Mouse (Mus musculus) T-helper 2 cell (primary cell): ENCODE results near the gene Ywhah.

Source experiments
- in situ Hi-C: fragments of 300-600 bp; cut with MboI, MseI; formaldehyde crosslinking; loops from one replicate; pipeline ENCODE4 v1.15.1; 2025; ENCODE audit warnings: high pct_unique_total_duplicates

Ywhah gene

GRCm38 (mm10) chr5:33045316-33045705, 26.7 kb downstream of the Ywhah start:
- in situ Hi-C loops = no loop called here

- in situ Hi-C loops = no loop called here
Measured at GRCm38 (mm10) chr5:33052849-33053582, 34.4 kb downstream of the Ywhah start.

DNA sequence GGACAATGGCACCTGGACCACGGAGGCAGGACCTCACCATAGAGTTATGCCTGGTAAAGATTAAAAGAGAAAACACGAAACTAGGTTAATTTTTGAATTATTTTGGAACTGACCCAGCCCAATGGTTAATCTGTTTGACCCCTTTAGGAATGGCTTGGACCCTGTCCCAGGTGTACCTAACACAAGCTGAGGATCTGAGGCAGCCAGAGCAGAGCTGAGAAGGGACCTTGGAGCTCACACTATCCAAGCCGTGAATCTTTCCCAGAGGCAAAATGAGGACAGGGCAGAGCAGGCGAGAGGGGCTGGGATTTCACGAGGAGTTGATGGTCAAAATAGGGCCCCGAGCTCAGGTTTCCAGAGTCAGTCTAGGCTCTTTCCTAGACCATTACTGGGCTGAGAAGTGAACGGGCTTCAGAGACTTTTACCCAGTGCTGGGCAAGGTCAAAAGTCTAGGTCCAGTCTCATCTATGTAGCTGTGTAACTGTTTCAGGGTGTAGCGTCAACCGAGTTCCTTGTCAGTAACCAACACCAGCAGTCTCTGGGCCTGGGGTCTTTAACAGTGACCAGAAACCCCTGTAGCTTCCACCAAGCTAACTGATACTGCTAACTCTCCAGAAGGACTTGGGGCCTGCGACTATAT, 37.6 kb downstream of the Ywhah start:
- in situ Hi-C loops = no loop called here

- in situ Hi-C loops = no loop called here
Measured at GRCm38 (mm10) chr5:33070071-33070470, 51.5 kb downstream of the Ywhah start.

DNA sequence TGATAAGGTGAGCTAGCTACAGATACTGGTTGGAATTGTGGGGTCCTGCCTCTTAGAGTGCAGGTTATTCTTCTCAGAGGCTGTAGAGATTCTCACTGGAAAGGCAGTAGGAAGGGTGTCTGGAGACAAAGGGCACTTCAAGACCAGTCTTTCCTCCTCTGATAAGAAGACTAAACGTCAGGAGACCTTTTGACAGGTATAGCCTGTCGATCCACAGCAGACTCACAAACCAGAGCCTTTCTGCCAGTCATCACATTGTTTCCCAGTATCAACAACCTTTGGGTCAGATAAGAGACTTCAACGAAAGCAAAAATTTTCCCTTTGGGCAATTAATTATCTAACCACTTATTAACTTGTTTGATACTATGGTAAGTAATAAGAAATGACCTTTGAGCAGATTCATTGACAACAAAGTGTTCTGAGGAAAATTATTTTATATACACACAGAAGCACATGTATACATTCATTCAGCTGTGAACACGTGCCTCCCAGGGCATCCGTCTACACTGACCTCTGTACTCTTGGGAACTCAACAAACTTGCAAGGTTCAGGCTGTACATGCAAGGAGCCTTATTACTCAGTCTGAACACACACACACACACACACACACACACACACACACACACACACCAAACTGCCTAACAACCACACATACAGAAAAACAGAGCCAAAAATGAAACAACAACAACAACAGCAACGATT, 58.0 kb downstream of the Ywhah start:
- in situ Hi-C loops = no loop called here
